Mouse (Mus musculus) C2C12 (cell line): ENCODE measurements around the gene Zfyve27. TPM values are rescaled to one million over a fixed set of nuclear protein-coding genes. Genes with fewer than 3 reads are reported as not detected.

Experiments used
- H3K27me3 ChIP-seq: one replicate; pipeline ENCODE4 v1.6.1; 2011; ENCODE audit not compliant: control insufficient read depth, insufficient read depth, insufficient read length
- H3K36me3 ChIP-seq: one replicate; pipeline ENCODE4 v1.6.1; 2011; ENCODE audit not compliant: control insufficient read depth, insufficient read depth
- H3K4me3 ChIP-seq: one replicate; pipeline ENCODE4 v1.5.1; 2011; ENCODE audit warnings: mild to moderate bottlenecking, control low read depth; ENCODE audit not compliant: poor library complexity, insufficient read depth, severe bottlenecking
- H3K79me2 ChIP-seq: one replicate; pipeline ENCODE4 v1.6.1; 2011; ENCODE audit not compliant: control insufficient read depth, insufficient read depth
- H3K79me3 ChIP-seq: one replicate; pipeline ENCODE4 v1.6.1; 2011; ENCODE audit warnings: low read depth, control low read depth
- H3ac ChIP-seq: one replicate; pipeline ENCODE3; 2011; ENCODE audit warnings: low read depth; ENCODE audit not compliant: control insufficient read depth, insufficient read length
- CEBPB ChIP-seq: IDR thresholded peaks from one replicate; pipeline ENCODE4 v1.6.1; 2011; ENCODE audit warnings: low read depth, mild to moderate bottlenecking, control low read depth, moderate library complexity
- CTCF ChIP-seq: IDR thresholded peaks from one replicate; pipeline ENCODE4 v1.5.1; 2011; ENCODE audit not compliant: control insufficient read depth, insufficient read depth, insufficient read length
- FOSL1 ChIP-seq: IDR thresholded peaks from one replicate; pipeline ENCODE4 v1.8.0; 2011; ENCODE audit warnings: mild to moderate bottlenecking, low read length; ENCODE audit not compliant: poor library complexity, insufficient read depth, severe bottlenecking
- MAX ChIP-seq: IDR thresholded peaks from one replicate; pipeline ENCODE4 v1.6.1; 2011; ENCODE audit warnings: mild to moderate bottlenecking, control low read depth
- MYOD1 ChIP-seq: IDR thresholded peaks from one replicate; pipeline ENCODE4 v1.6.1; 2011; ENCODE audit warnings: low read depth; ENCODE audit not compliant: control insufficient read depth, insufficient read length
- MYOG ChIP-seq: IDR thresholded peaks from one replicate; pipeline ENCODE4 v1.6.1; 2011; ENCODE audit not compliant: control insufficient read depth, insufficient read length; ENCODE audit errors: extremely low read depth
- USF1 ChIP-seq: IDR thresholded peaks from one replicate; pipeline ENCODE4 v1.6.1; 2011; ENCODE audit warnings: low read depth, mild to moderate bottlenecking, control low read depth, moderate library complexity
- polyA plus RNA-seq: library from polyadenylated mRNA; unstranded; fragments of >200 nt; fragmentation: generic; extraction: Trizol; gene quantifications from one replicate; pipeline ENCODE4 v1.2.1, GENCODE M21; 2012; ENCODE audit warnings: missing spikeins

The Zfyve27 gene
- polyA plus RNA-seq, 1 experiment: 11.3 TPM

GRCm38 (mm10) chr19:42125501-42126218, 38.1 kb upstream of the Zfyve27 start:
- H3K36me3 ChIP-seq: peaks cover 42% of the 10 kb centered on the region
- peaks cover 38% of the 10 kb centered on the region for H3K79me2 ChIP-seq
- no peaks in the 10 kb centered on the region for H3K27me3 ChIP-seq
- no peak overlapping the region for H3ac ChIP-seq
- peaks cover 16% of the 10 kb centered on the region for H3K79me3 ChIP-seq
- no peak overlapping the region for H3K4me3 ChIP-seq
- no peak for TF ChIP-seq USF1
- no peak for TF ChIP-seq MAX
- no peak for TF ChIP-seq CEBPB
- no peak for TF ChIP-seq MYOG
- TF ChIP-seq MYOD1: no peak

DNA sequence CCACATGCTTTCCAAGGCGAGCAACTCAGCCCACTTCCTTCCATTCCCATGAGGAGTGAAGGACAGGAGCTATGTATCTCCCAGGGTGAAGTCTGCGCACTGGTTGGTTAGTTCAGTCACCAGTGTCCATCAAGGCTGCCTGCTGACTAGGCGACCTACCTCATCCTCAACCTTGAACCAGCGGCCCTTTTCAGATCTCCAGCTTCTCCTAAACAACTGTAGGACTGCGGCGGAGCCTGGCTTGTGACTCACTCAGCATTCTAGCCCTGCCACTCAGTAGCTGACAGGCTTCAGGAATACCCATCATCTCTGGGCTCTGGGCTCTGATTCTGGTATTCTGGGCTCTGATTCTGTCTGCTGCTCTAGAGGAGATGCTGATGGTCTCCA, 37.5 kb upstream of the Zfyve27 start:
- no peak overlapping the region for H3ac ChIP-seq
- peaks cover 37% of the 10 kb centered on the region for H3K36me3 ChIP-seq
- peaks cover 16% of the 10 kb centered on the region for H3K79me3 ChIP-seq
- no peak overlapping the region for H3K4me3 ChIP-seq
- no peaks in the 10 kb centered on the region for H3K27me3 ChIP-seq
- peaks cover 38% of the 10 kb centered on the region for H3K79me2 ChIP-seq
- TF ChIP-seq MYOD1 (no peak), CEBPB (no peak), CTCF (no peak), FOSL1 (no peak), USF1 (no peak), MAX (no peak), MYOG (no peak)

GRCm38 (mm10) chr19:42127024-42127423, 36.7 kb upstream of the Zfyve27 start:
- no peak overlapping the region for H3K4me3 ChIP-seq

DNA sequence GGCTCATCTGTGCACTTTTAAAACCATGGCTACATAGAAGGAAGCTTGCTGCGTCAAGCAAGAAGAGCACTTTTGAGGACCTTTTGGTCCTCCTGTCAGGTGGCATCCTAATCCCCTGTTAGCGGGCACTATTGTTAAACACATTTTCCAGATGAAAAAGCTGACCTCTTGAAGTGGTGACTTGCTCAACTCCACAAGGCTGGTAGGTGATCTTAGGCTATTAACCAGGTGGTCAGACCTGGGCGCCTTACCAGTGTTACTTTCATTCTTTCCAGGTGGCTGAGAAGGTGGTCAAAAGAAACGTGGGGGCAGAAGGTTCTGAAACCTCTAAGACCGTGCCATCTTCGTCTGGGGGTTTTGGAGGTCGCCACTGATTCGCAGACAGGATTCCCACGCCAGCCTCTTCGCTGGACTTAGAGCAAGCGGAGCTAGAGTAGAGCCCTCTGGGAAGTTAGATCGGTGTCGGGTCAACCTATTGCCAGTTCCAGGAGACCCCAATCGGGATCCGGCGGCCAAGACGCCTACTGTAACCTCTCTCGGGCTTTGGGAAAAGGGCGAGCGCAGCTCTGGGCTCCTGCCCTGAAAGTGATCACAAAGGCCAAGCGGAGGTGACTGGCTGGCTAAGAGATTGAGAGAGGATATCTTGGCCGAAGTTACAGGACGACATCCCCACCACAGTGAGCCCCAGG, 35.6 kb upstream of the Zfyve27 start:
- TF ChIP-seq CEBPB (no peak), FOSL1 (no peak), CTCF (no peak), MYOD1 (no peak), MAX (no peak), USF1 (no peak)
- H3ac ChIP-seq: peak overlapping the region; percentile 91
- H3K27me3 ChIP-seq: no peaks in the 10 kb centered on the region
- peaks cover 16% of the 10 kb centered on the region for H3K79me3 ChIP-seq
- H3K36me3 ChIP-seq: peaks cover 17% of the 10 kb centered on the region
- H3K4me3 ChIP-seq: peak overlapping the region; percentile 65
- H3K79me2 ChIP-seq: peaks cover 38% of the 10 kb centered on the region

More at GRCm38 (mm10) chr19:42127024-42127423, 36.7 kb upstream of the Zfyve27 start:
- Histone ChIP-seq H3K27me3 (no peaks in the 10 kb centered on the region), H3K36me3 (peaks cover 29% of the 10 kb centered on the region), H3K79me2 (peaks cover 38% of the 10 kb centered on the region), H3K79me3 (peaks cover 16% of the 10 kb centered on the region), H3ac (no peak overlapping the region)
- TF ChIP-seq MAX (no peak), MYOG (no peak), USF1 (no peak), FOSL1 (no peak), MYOD1 (no peak), CEBPB (no peak), CTCF (no peak)

DNA sequence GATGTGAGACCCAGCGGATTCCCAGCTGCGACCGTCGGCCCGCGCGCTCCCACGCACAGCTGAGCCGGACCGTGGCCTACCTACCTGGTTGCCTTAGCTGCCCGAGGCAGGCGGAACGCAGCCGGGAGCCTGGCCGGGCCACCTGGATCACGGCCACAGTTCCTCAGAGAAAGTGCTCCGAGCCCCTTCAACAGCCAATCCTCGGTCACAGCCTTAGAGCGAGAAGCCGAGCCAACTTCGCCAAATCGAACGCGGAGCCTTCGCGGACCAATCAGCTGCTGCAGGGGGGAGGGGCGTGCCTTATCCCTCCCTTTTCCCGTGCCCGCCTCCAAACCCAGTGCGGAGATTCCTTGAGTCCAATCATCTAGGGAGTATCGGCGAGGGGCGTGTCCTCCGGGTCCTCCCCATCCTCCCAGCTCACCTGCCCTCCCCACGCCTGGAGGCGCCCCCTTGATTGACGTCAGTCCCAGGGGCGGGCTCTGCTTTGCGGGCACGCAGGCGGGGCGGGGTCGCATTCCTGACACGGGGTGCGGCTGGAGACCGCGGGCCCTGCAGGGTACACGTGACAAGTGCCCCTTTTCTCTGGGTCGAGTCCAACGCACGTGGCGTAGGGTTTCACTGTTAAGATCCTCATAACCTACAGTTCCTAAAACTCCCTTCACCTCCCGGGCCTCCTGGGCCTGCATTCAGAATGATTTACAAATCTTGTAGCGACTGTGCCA, 34.8 kb upstream of the Zfyve27 start, which contains the start of gene Avpi1:
Avpi1 (minus strand) TSS at position 273 of the 722 bp plus-strand sequence.
- H3K79me2 ChIP-seq: peaks cover 38% of the 10 kb centered on the region
- TF ChIP-seq MAX (peak; percentile 84), CEBPB (no peak), USF1 (peak; percentile 83)
- no peaks in the 10 kb centered on the region for H3K27me3 ChIP-seq
- H3K79me3 ChIP-seq: peaks cover 16% of the 10 kb centered on the region
- peaks cover 9% of the 10 kb centered on the region for H3K36me3 ChIP-seq
- peak within 1 kb of the TSS; percentile 65 for H3K4me3 ChIP-seq
- H3ac ChIP-seq: peak within 1 kb of the TSS; percentile 91
